Mouse (Mus musculus): Measurements from ENCODE around the gene Acox1. TPM values are rescaled to one million over a fixed set of nuclear protein-coding genes. Genes with fewer than 3 reads are reported as not detected.

Acox1 gene
- polyA plus RNA-seq, 1 experiment from 2014 or later, result 304 TPM

DNA sequence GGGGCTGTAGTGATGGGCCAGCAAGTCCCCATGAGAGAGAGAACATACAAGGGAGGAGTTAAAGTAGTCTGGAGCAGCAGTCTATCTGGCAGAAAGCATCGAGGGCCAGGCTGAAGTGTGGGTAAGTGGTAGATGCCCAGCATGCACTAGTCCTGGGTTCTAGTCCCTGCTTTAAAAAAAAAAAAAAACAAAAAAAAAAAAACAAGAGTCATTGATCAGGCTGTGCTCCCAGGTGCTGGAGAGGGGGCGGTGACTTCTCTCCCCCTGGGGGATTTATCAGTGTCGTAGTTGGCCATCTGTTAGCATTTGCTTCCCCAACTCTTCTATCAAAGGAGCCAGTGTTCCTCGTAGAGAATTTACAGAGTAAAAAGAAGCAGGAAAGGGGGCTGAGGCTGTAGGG, 7.8 kb upstream of the Acox1 start:
- Histone ChIP-seq H3K27ac (ENCODE audit: low read depth) (no peak overlapping the region), H3K27me3 (ENCODE audit: insufficient read depth, low read length) (no peaks in the 10 kb centered on the region), H3K4me2 (ENCODE audit: low read depth, low read length) (no peak overlapping the region), H3K9me3 (ENCODE audit: low read length) (no peaks in the 10 kb centered on the region), H3K36me3 (replicated peaks; ENCODE audit: insufficient read depth, low read length) (no peaks in the 10 kb centered on the region), H3K4me1 (ENCODE audit: insufficient read depth) (peaks cover 4% of the 10 kb centered on the region; the same call in 1 of the 2 replicates), H3K9ac (replicated peaks) (no peak overlapping the region), H3K4me3 (ENCODE audit: low read depth, low read length) (no peak overlapping the region)
- WGBS (ENCODE audit: insufficient replicate concordance), result 72% methylated on average over 4 of the region's 4 CpGs
- TF ChIP-seq CTCF (IDR thresholded peaks at IDR 0.05; ENCODE audit: low read depth), result no peak
- no peak for TF ChIP-seq EP300 (IDR thresholded peaks at IDR 0.05; ENCODE audit: low read depth)
- DNase-seq (no peak), ATAC-seq (no peak)

DNA sequence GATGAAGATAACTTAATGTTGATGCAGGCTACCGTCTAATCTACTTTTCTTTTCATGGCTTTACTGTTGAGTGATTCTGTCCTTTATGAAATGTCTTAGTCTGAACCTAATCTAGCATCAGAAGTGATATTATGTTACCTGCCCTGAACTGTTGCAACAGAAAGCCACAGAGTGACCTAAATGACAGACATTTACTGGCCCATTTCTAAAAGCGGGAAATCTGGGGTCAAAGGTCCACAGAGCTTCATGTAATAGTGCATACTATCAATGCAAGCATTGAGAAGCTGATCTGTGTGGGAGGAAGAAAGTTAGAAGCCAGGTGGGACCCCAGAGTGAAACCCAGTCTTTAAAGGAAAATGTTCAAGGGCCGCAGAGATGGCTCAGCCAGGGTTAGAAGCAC, 4.3 kb upstream of the Acox1 start:
- H3K36me3 ChIP-seq (replicated peaks; ENCODE audit: insufficient read depth, low read length), result no peaks in the 10 kb centered on the region
- WGBS (ENCODE audit: insufficient replicate concordance), result 82% methylated on average over 3 of the region's 3 CpGs
- H3K4me2 ChIP-seq (ENCODE audit: low read depth, low read length), result no peak overlapping the region
- H3K9me3 ChIP-seq (ENCODE audit: low read length), result no peaks in the 10 kb centered on the region
- DNase-seq, result no peak
- H3K27ac ChIP-seq (ENCODE audit: low read depth), result peak overlapping the region; percentile 61
- H3K9ac ChIP-seq (replicated peaks), result no peak overlapping the region
- no peaks in the 10 kb centered on the region for H3K27me3 ChIP-seq (ENCODE audit: insufficient read depth, low read length)
- peaks cover 19% of the 10 kb centered on the region for H3K4me1 ChIP-seq (ENCODE audit: insufficient read depth)
- no peak overlapping the region for H3K4me3 ChIP-seq (ENCODE audit: low read depth, low read length)
- no peak for ATAC-seq
- TF ChIP-seq CTCF (IDR thresholded peaks at IDR 0.05; ENCODE audit: low read depth) (no peak), EP300 (IDR thresholded peaks at IDR 0.05; ENCODE audit: low read depth) (no peak)

DNA sequence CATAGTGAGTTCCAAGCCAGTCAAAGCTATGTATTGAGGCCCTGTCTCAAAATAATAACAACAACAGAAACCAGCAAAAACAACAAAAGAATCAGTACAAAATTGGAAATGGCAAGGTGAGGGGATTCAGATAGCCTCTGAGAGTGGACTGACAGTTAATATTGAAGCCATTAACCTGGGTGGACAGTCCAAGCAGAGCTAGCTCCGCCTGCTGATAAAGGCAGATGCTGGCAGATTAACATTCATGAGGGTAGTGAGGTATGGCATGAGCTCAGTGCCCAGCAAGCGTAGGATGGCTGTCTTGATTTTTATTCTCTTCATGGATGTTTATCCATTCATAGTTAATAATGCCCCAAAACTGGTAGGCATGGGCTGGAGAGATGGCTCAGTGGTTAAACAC, 2.3 kb upstream of the Acox1 start:
- Histone ChIP-seq H3K9me3 (ENCODE audit: low read length) (no peaks in the 10 kb centered on the region), H3K27me3 (ENCODE audit: insufficient read depth, low read length) (no peaks in the 10 kb centered on the region), H3K36me3 (replicated peaks; ENCODE audit: insufficient read depth, low read length) (peaks cover 3% of the 10 kb centered on the region; the same call in 1 of the 2 replicates), H3K9ac (replicated peaks) (no peak overlapping the region), H3K4me1 (ENCODE audit: insufficient read depth) (peaks cover 21% of the 10 kb centered on the region), H3K4me3 (ENCODE audit: low read depth, low read length) (no peak overlapping the region), H3K27ac (ENCODE audit: low read depth) (peak overlapping the region; percentile 97; the same call in 1 of the 2 replicates), H3K4me2 (ENCODE audit: low read depth, low read length) (no peak overlapping the region)
- no peak for DNase-seq
- ATAC-seq, result no peak
- WGBS (ENCODE audit: insufficient replicate concordance), result 84% methylated on average over 2 of the region's 2 CpGs
- TF ChIP-seq CTCF (IDR thresholded peaks at IDR 0.05; ENCODE audit: low read depth) (no peak), EP300 (IDR thresholded peaks at IDR 0.05; ENCODE audit: low read depth) (no peak)

DNA sequence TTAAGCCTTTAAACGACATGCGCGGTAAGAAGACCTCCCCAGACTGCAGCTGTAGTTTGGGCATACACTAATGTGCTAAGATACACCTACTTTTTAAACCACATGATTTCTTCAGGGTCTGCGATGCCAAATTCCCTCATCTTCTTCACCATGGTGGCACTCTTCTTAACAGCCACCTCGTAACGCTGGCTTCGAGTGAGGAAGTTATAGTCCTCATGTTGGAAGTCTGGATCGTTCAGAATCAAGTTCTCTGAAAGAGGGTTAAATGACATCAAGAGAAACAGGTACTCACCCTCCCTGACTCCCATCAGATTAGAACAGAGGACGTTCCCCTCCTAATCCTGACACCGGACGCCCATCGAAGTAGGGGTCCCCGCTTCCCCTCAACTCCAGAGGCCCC, 713 bp downstream of the Acox1 start:
- Histone ChIP-seq H3K9me3 (ENCODE audit: low read length) (no peaks in the 10 kb centered on the region), H3K4me2 (ENCODE audit: low read depth, low read length) (peak overlapping the region; percentile 91), H3K9ac (replicated peaks) (peak overlapping the region; percentile 91), H3K27ac (ENCODE audit: low read depth) (peak overlapping the region; percentile 97), H3K27me3 (ENCODE audit: insufficient read depth, low read length) (no peaks in the 10 kb centered on the region), H3K4me1 (ENCODE audit: insufficient read depth) (peaks cover 32% of the 10 kb centered on the region), H3K4me3 (ENCODE audit: low read depth, low read length) (peak overlapping the region; percentile 84), H3K36me3 (replicated peaks; ENCODE audit: insufficient read depth, low read length) (peaks cover 3% of the 10 kb centered on the region; the same call in 1 of the 2 replicates)
- no peak for ATAC-seq
- WGBS (ENCODE audit: insufficient replicate concordance), result 15% methylated on average over 13 of the region's 13 CpGs
- no peak for DNase-seq
- TF ChIP-seq EP300 (IDR thresholded peaks at IDR 0.05; ENCODE audit: low read depth) (no peak), CTCF (IDR thresholded peaks at IDR 0.05; ENCODE audit: low read depth) (no peak)

DNA sequence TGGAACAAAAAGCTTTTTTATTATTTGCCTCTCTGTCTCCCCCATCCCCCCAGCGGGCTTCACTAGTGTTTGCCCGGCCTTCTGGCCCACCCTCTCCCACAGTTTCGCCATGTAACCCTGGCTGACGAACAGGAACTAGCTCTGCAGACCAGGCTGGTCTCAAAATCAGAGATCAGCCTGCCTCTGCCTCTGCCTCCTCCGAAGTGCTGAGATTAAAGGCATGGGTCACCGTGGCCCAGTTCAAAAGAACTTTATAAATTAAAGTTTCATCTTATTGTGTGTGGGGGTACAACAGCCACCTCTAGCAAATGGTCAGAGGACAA, 1.3 kb downstream of the Acox1 start:
- Histone ChIP-seq H3K9ac (replicated peaks) (peak overlapping the region; percentile 91), H3K27ac (ENCODE audit: low read depth) (peak overlapping the region; percentile 97), H3K4me1 (ENCODE audit: insufficient read depth) (peaks cover 32% of the 10 kb centered on the region)

DNA sequence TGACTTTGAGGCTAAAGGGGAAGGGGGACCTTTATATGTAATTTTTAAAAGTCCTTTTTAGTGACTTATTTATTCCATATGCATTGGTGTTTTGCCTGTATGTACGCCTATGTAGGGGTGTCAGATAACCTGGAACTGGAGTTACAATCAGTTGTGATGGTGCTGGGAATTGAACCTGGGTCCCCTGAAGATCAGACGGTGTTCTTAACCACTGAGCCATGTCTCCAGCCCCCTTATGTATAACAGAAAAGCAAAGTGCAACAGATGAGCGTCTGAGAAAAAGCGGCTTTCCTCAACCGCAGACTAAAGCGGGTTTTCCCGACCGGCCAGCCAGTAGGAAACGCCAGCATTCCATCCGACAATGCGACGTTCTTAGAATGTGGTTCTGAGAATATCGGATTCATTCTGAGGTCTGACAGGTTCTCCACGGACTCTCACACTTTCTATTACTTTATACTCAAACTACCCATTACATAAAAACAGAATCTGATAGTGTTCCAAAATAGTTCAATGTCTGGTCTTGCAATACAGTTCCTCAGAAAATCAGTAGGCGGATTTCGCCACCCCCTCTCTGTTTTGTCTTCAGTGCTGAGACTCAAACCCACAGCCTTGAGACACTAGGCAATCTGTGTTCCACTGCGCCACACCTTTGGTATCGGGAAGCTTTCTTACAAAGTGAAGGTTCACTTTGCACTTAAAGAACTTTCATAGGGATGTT, 1.8 kb downstream of the Acox1 start:
- H3K27me3 ChIP-seq (ENCODE audit: insufficient read depth, low read length), result no peaks in the 10 kb centered on the region
- peaks cover 3% of the 10 kb centered on the region; the same call in 1 of the 2 replicates for H3K36me3 ChIP-seq (replicated peaks; ENCODE audit: insufficient read depth, low read length)
- no peak for ATAC-seq
- peak overlapping the region; percentile 97 for H3K27ac ChIP-seq (ENCODE audit: low read depth)
- DNase-seq, result no peak
- H3K4me2 ChIP-seq (ENCODE audit: low read depth, low read length), result peak overlapping the region; percentile 91
- WGBS (ENCODE audit: insufficient replicate concordance), result 89% methylated on average over 18 of the region's 18 CpGs
- peaks cover 32% of the 10 kb centered on the region for H3K4me1 ChIP-seq (ENCODE audit: insufficient read depth)
- TF ChIP-seq CTCF (IDR thresholded peaks at IDR 0.05; ENCODE audit: low read depth), result no peak
- no peak for TF ChIP-seq EP300 (IDR thresholded peaks at IDR 0.05; ENCODE audit: low read depth)
- peak overlapping the region; percentile 91 for H3K9ac ChIP-seq (replicated peaks)
- peak overlapping the region; percentile 84 for H3K4me3 ChIP-seq (ENCODE audit: low read depth, low read length)
- no peaks in the 10 kb centered on the region for H3K9me3 ChIP-seq (ENCODE audit: low read length)

More for the DNA sequence above, 1.3 kb downstream of the Acox1 start:
- Histone ChIP-seq H3K36me3 (replicated peaks; ENCODE audit: insufficient read depth, low read length) (peaks cover 3% of the 10 kb centered on the region; the same call in 1 of the 2 replicates), H3K4me2 (ENCODE audit: low read depth, low read length) (peak overlapping the region; percentile 91), H3K27me3 (ENCODE audit: insufficient read depth, low read length) (no peaks in the 10 kb centered on the region), H3K9me3 (ENCODE audit: low read length) (no peaks in the 10 kb centered on the region), H3K4me3 (ENCODE audit: low read depth, low read length) (peak overlapping the region; percentile 84)
- no peak for ATAC-seq
- DNase-seq, result no peak
- TF ChIP-seq CTCF (IDR thresholded peaks at IDR 0.05; ENCODE audit: low read depth) (no peak), EP300 (IDR thresholded peaks at IDR 0.05; ENCODE audit: low read depth) (no peak)
- 66% methylated on average over 6 of the region's 6 CpGs for WGBS (ENCODE audit: insufficient replicate concordance)

Measured in liver, postnatal 0 days (tissue).